Mouse (Mus musculus) C2C12 (cell line): ENCODE data around the gene Nkpd1.

Experiments used
- CEBPB ChIP-seq: IDR thresholded peaks from one replicate; pipeline ENCODE4 v1.6.1; 2011; ENCODE audit warnings: low read depth, mild to moderate bottlenecking, control low read depth, moderate library complexity
- CTCF ChIP-seq: IDR thresholded peaks from one replicate; pipeline ENCODE4 v1.5.1; 2011; ENCODE audit not compliant: control insufficient read depth, insufficient read depth, insufficient read length
- MYOD1 ChIP-seq: IDR thresholded peaks from one replicate; pipeline ENCODE4 v1.6.1; 2011; ENCODE audit warnings: low read depth; ENCODE audit not compliant: control insufficient read depth, insufficient read length
- MYOG ChIP-seq: IDR thresholded peaks from one replicate; pipeline ENCODE4 v1.6.1; 2011; ENCODE audit not compliant: control insufficient read depth, insufficient read length; ENCODE audit errors: extremely low read depth
- USF1 ChIP-seq: IDR thresholded peaks from one replicate; pipeline ENCODE4 v1.6.1; 2011; ENCODE audit warnings: low read depth, mild to moderate bottlenecking, control low read depth, moderate library complexity

DNA sequence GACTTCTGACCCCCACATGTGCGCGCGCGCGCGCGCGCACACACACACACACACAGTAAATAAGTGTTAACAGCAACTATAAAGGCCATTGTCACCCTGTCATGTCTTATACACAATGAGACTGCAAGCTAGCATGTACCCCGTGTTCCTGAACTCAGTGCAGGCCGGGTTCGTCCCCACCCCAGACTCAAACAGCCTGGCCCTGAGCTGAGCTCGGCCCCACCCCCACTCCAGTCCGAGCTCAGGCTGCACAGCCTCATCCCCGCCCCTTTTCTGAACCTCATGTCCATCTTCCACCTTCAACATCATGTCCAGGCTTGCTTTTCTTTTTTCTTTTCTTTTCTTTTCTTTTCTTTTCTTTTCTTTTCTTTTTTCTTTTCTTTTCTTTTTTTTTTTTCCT, 47.3 kb upstream of the Nkpd1 start:
- TF ChIP-seq CTCF, result no peak
- no peak for TF ChIP-seq MYOD1
- no peak for TF ChIP-seq CEBPB
- TF ChIP-seq USF1, result no peak
- TF ChIP-seq MYOG, result no peak
